Mouse (Mus musculus) right cerebral cortex, adult 2 months (tissue): ENCODE data around the gene Vasp.

Source experiments
- DNase-seq, 2 experiments: peaks; one replicate each; pipeline ENCODE4 v3.0.0; 2021 to 2022; ENCODE audit warnings: low spot score in 2 of 2

Gene Vasp

GRCm38 (mm10) chr7:19270509-19271237, 944 bp downstream of the Vasp start:
- DNase-seq: no peak

GRCm38 (mm10) chr7:19269721-19270441, 1.7 kb downstream of the Vasp start:
- DNase-seq: no peak

- no peak for DNase-seq
Observed at GRCm38 (mm10) chr7:19268993-19269681, 2.5 kb downstream of the Vasp start.

GRCm38 (mm10) chr7:19267051-19267450, 4.6 kb downstream of the Vasp start:
- DNase-seq: no peak

GRCm38 (mm10) chr7:19265928-19266822, 5.4 kb downstream of the Vasp start:
- no peak for DNase-seq

- DNase-seq: no peak
Observed at GRCm38 (mm10) chr7:19265147-19265546, 6.5 kb downstream of the Vasp start.

GRCm38 (mm10) chr7:19258336-19258735, 13.3 kb downstream of the Vasp start:
- no peak for DNase-seq

- peak in 1 of 2 experiments; percentile 44 for DNase-seq
Observed at GRCm38 (mm10) chr7:19257390-19258022, 14.1 kb downstream of the Vasp start.

GRCm38 (mm10) chr7:19256567-19256966, 15.1 kb downstream of the Vasp start:
- no peak for DNase-seq

- DNase-seq: no peak
Observed at GRCm38 (mm10) chr7:19255395-19255794, 16.2 kb downstream of the Vasp start.

- no peak for DNase-seq
Observed at GRCm38 (mm10) chr7:19253437-19253836, 18.2 kb downstream of the Vasp start.

GRCm38 (mm10) chr7:19252078-19252477, 19.5 kb downstream of the Vasp start:
- DNase-seq: no peak

GRCm38 (mm10) chr7:19247511-19247910, 24.1 kb downstream of the Vasp start:
- DNase-seq: no peak

- no peak for DNase-seq
Observed at GRCm38 (mm10) chr7:19246855-19247254, 24.8 kb downstream of the Vasp start.

- DNase-seq: no peak
Observed at GRCm38 (mm10) chr7:19245083-19245482, 26.5 kb downstream of the Vasp start.

GRCm38 (mm10) chr7:19243858-19244257, 27.8 kb downstream of the Vasp start:
- DNase-seq: peak; percentile 31 to 44

- DNase-seq: no peak
Observed at GRCm38 (mm10) chr7:19242005-19242404, 29.6 kb downstream of the Vasp start.

- peak; percentile 41 to 48 for DNase-seq
Observed at GRCm38 (mm10) chr7:19240905-19241463, 30.6 kb downstream of the Vasp start.

GRCm38 (mm10) chr7:19239986-19240385, 31.6 kb downstream of the Vasp start:
- DNase-seq: no peak

GRCm38 (mm10) chr7:19239423-19239822, 32.2 kb downstream of the Vasp start:
- DNase-seq: peak; percentile 97 to 98

GRCm38 (mm10) chr7:19238344-19238743, 33.3 kb downstream of the Vasp start:
- no peak for DNase-seq
